Mouse (Mus musculus) heart, adult 2 months (tissue): ENCODE data around the gene Rhcg.

Experiments used
- CTCF ChIP-seq: fragments of 200-600 bp; IDR thresholded peaks from 2 replicates; pipeline ENCODE4 v1.8.1; 2022; ENCODE audit warnings: antibody characterized with exemption, mild to moderate bottlenecking, moderate library complexity
- EP300 ChIP-seq: fragments of 200-500 bp; IDR thresholded peaks from 2 replicates; pipeline ENCODE4 v1.6.1; 2011; ENCODE audit warnings: low read depth, low read length, control low read depth; ENCODE audit not compliant: insufficient read depth
- POLR2A ChIP-seq: fragments of 200-500 bp; IDR thresholded peaks from 2 replicates; pipeline ENCODE4 v1.6.1; 2011; ENCODE audit warnings: mild to moderate bottlenecking, low read depth, low read length, control low read depth; ENCODE audit not compliant: insufficient read depth

DNA sequence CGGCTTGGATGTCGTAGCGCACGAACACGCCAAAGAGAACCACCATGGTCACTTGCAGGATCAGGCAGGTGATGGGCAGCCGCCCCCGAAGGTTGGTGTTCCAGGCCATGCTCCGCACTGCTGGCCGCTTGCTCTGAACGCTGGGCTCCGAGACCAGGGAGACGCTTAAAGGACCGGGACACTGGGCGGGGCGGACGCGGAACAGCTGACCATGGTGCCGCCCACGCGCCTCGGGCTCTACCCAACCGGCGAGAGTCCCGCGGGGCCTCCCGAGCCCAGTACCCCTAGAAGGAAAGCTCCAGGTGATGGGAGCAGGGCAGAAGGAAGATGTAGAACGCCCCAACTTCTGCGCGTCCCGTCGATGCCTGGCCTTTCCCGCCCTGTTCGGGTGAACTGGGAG lies at the start of gene Rhcg:
- TF ChIP-seq EP300 (no peak), CTCF (no peak), POLR2A (no peak)
